Mouse (Mus musculus): ENCODE measurements around the gene Phc1.

DNA sequence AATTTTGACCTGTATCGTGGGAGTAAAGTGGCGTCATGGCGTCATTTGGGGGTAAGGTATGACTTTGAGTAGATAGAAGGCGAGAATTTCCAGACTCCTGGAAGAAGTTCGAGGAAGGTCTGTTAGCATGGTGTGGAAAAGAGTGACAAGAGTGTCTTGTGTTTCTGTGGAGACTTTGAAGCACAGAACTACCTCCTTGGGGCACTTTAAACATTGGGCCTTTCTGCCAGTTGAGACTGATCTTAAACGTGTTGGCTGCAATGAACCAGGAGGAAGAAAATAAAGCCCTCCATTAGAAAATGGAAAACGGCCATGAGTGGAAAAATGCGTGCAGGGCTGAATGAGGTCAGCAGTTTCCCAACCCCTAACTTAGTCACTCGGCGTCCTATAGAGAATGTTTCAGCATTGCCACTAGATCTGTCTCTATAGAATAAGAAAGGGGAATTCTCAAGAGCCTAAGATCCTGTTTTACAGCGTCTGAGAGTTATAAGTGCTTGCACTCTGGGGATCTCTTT, 30.9 kb downstream of the Phc1 start:
- no peak for TF ChIP-seq CTCF (IDR thresholded peaks at IDR 0.05; ENCODE audit: insufficient read depth, low read depth, low read length)
- no peak for TF ChIP-seq POLR2A (IDR thresholded peaks at IDR 0.05; ENCODE audit: insufficient read depth, low read depth, low read length)

Data from olfactory bulb, adult 2 months (tissue).